Mouse (Mus musculus) adrenal gland, adult 8-10 months (tissue): Measurements from ENCODE around the gene Olfr871. TPM values are rescaled to one million over a fixed set of nuclear protein-coding genes. Genes with fewer than 3 reads are reported as not detected.
"Not testable (repeated sequence)": the region's sequence is repeated elsewhere in the genome, so short reads cannot be mapped to it uniquely, and the experiment has no call there.

Source experiments
- DNase-seq: peaks from one replicate; pipeline ENCODE4 v3.0.0; 2022
- total RNA-seq, 4 experiments: library from RNA; stranded (reverse); gene quantifications; 2 replicates each; pipeline ENCODE4 v1.2.4; 2022

The Olfr871 gene
- not detected for total RNA-seq

- no peak for DNase-seq
Observed at GRCm38 (mm10) chr9:20211907-20212306, at the start of gene Olfr871. TSS of gene Olfr871 (plus strand) at chr9:20212207.

GRCm38 (mm10) chr9:20173957-20174356 lies 38.0 kb upstream of the Olfr871 start, which contains the start of gene Olfr870:
TSS of gene Olfr870 (minus strand) at chr9:20174057.
- no peak for DNase-seq

GRCm38 (mm10) chr9:20179463-20179862 lies 32.5 kb upstream of the Olfr871 start:
- no peak for DNase-seq

GRCm38 (mm10) chr9:20202131-20202530 lies 9.9 kb upstream of the Olfr871 start:
- no peak for DNase-seq

DNA sequence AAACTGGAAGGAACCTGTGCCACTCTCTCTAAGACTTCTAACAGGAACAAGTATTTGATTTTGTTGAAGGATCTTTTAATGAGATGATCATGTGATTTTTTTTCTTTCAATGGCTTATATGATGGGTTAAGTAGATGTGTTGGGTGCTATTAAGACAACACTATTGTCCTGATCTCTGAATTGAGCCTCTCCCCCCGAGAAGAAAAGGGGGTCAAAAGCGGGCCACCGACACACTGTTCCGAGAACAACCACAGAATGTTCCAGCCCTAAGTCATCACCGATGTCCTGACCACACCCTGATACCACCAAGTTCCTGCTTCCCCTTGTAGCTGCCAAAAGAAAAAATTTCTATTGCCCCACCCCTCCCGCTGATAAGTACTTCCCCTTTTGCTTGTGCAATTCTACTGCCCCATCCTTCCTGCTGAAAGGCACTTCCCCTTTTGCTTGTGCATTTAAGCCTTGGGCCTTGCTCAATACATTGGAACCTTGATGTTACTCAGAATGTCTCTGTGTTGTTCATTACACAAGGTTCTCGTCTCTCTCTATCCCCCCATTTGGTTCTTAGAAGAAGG lies 8.5 kb upstream of the Olfr871 start:
- not testable (repeated sequence) for DNase-seq

DNA sequence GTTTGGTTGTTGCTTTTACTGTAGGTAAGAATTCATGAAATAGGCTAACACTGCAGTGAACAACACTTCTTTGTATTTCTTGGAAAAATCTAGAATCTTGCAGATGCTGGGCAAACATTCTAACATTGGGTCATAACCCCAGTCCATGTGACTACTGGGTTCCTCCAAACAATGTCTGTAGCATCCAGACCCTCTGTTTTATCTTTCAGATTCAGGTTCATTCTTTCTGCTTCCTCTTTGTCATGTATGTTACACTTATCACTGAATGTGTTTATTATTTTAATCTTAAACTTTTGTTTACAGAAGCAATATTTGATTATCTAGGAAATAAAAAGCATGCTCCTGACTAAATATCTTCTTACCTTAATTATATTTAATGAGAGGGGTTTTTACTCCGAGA lies 1.2 kb upstream of the Olfr871 start:
- no peak for DNase-seq

- DNase-seq = no peak
Observed at GRCm38 (mm10) chr9:20211477-20211876, 530 bp upstream of the Olfr871 start.

DNA sequence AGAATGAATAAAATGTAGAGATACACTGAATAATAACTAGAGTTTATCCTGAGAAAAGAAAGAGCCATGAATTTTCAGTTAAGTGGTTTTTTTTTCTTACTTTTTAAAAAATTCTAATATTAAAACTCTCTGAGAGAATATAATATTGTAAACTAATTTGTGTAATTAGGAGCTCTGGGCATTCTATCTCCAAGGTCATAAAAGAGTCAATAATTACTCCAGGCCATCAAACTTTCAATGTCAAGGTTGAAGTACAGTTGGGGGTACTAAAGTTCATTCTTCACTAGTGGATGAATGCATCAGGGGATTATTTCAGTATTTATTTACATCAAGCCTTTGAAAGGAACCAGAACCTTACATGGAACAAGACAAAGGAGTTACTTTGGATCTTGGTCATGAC lies 24.8 kb downstream of the Olfr871 start, which contains the start of gene Olfr872:
Gene Olfr872, plus strand, starts transcription at position 301 of the 400 bp plus-strand sequence.
- DNase-seq = no peak

- no peak for DNase-seq
Observed at GRCm38 (mm10) chr9:20237378-20237777, 25.4 kb downstream of the Olfr871 start.

Other genes starting within 250 kb of the Olfr871 start
- not detected for gene Olfr866, start 184.2 kb upstream of the Olfr871 start, total RNA-seq
- gene Olfr867, start 154.6 kb upstream of the Olfr871 start, total RNA-seq = not detected
- gene Olfr868, start 113.6 kb upstream of the Olfr871 start, total RNA-seq = not detected
- not detected for gene Olfr869, start 83.2 kb upstream of the Olfr871 start, total RNA-seq
- not detected for gene Olfr870, start 38.1 kb upstream of the Olfr871 start, total RNA-seq
- not detected for gene Olfr872, start 24.9 kb downstream of the Olfr871 start, total RNA-seq
- not detected for gene Olfr39, start 70.1 kb downstream of the Olfr871 start, total RNA-seq
- not detected for gene Olfr873, start 86.3 kb downstream of the Olfr871 start, total RNA-seq
- not detected for gene Olfr18, start 123.9 kb downstream of the Olfr871 start, total RNA-seq
- gene Zfp560, start 173.0 kb downstream of the Olfr871 start, total RNA-seq = 10 to 100 TPM in 2 of 4 experiments, 1 to 10 TPM in 2; 7.7 to 11.3 (median 9.4) TPM
- 10 to 100 TPM; 17.2 to 31.3 (median 25.7) TPM for gene Zfp26, start 248.0 kb downstream of the Olfr871 start, total RNA-seq